Mouse (Mus musculus): ENCODE measurements around the gene Bgn. TPM values are rescaled to one million over a fixed set of nuclear protein-coding genes. Genes with fewer than 3 reads are reported as not detected.

Bgn gene
- polyA plus RNA-seq (2016; fragmentation: Nextera tagmentation; extraction: Ambion mirVana) = 18.6 and 30.3 TPM in 2 replicates

- Histone ChIP-seq H3K4me3 (peak within 1 kb of the TSS; percentile 44), H3K27ac (peak within 1 kb of the TSS; percentile 62), H3K36me3 (no peaks in the 10 kb centered on the region), H3K4me1 (no peaks in the 10 kb centered on the region), H3K9me3 (no peaks in the 10 kb centered on the region), H3K27me3 (ENCODE audit: insufficient read depth, poor library complexity, severe bottlenecking) (peaks cover 74% of the 10 kb centered on the region)
- 23% methylated on average over 10 of the region's 14 CpGs for WGBS
- DNase-seq (ENCODE audit: low spot score) = no peak
These were observed at the start of gene Bgn for GRCm38 (mm10) chrX:73483484-73483810. Gene Bgn (plus strand): TSS chrX:73483602.

GRCm38 (mm10) chrX:73435252-73435651 is 48.1 kb upstream of the Bgn start, which contains the start of gene Trex2:
Gene Trex2 (minus strand): TSS chrX:73435344.
- Histone ChIP-seq H3K9me3 (no peaks in the 10 kb centered on the region), H3K36me3 (0 out of 2 replicates have a peak, but pooled peaks cover 4% of the 10 kb centered on the region), H3K27ac (no peak within 1 kb of the TSS), H3K27me3 (ENCODE audit: insufficient read depth, poor library complexity, severe bottlenecking) (peaks cover 35% of the 10 kb centered on the region; the same call in 1 of the 2 replicates), H3K4me1 (no peaks in the 10 kb centered on the region), H3K4me3 (no peak within 1 kb of the TSS)
- no peak for DNase-seq (ENCODE audit: low spot score)
- 75% methylated on average over 11 of the region's 11 CpGs for WGBS

DNA sequence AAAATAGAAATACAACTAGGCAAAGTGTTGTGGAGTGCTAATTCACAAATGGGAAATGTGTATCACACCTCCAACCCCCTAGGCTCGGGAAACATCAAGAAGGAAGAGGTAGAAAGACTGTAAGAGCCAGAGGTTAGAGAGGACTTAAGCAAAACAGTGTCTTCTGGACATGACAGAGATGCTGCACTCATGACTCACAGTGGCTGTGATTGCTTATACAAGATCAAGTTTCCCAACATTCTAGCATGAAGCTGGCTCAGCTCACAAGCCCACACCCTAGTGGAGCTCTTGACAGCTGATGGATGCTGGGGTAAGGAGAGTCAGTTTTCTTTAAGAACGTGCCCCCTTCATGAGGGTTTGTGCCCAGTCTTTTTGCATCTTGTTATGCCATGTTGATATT is 42.0 kb upstream of the Bgn start:
- Histone ChIP-seq H3K4me3 (no peak overlapping the region), H3K27me3 (ENCODE audit: insufficient read depth, poor library complexity, severe bottlenecking) (0 out of 2 replicates have a peak, but pooled peaks cover 7% of the 10 kb centered on the region), H3K4me1 (no peaks in the 10 kb centered on the region), H3K27ac (no peak overlapping the region), H3K9me3 (no peaks in the 10 kb centered on the region), H3K36me3 (peaks cover 5% of the 10 kb centered on the region; the same call in 1 of the 2 replicates)
- 50% methylated on average over 2 of the region's 2 CpGs for WGBS
- DNase-seq (ENCODE audit: low spot score) = no peak

- H3K4me1 ChIP-seq = no peaks in the 10 kb centered on the region
- no peak for DNase-seq (ENCODE audit: low spot score)
- 17% methylated on average over 2 of the region's 2 CpGs for WGBS
- peaks cover 16% of the 10 kb centered on the region for H3K36me3 ChIP-seq
- no peak overlapping the region for H3K27ac ChIP-seq
- no peak overlapping the region for H3K4me3 ChIP-seq
- peaks cover 9% of the 10 kb centered on the region; the same call in 1 of the 2 replicates for H3K27me3 ChIP-seq (ENCODE audit: insufficient read depth, poor library complexity, severe bottlenecking)
- H3K9me3 ChIP-seq = no peaks in the 10 kb centered on the region
These were observed 31.5 kb upstream of the Bgn start for GRCm38 (mm10) chrX:73451949-73452348.

- Histone ChIP-seq H3K36me3 (no peaks in the 10 kb centered on the region), H3K9me3 (no peaks in the 10 kb centered on the region), H3K27ac (peak within 1 kb of the TSS; percentile 76), H3K4me1 (0 out of 2 replicates have a peak, but pooled peaks cover 7% of the 10 kb centered on the region), H3K27me3 (ENCODE audit: insufficient read depth, poor library complexity, severe bottlenecking) (no peaks in the 10 kb centered on the region; the same call in 1 of the 2 replicates), H3K4me3 (peak within 1 kb of the TSS; percentile 65)
- peak; percentile 97 for DNase-seq (ENCODE audit: low spot score)
- WGBS = 11% methylated on average over 26 of the region's 26 CpGs
These were observed 24.5 kb upstream of the Bgn start, which contains the start of gene Haus7 for GRCm38 (mm10) chrX:73458877-73459392. Gene Haus7 (minus strand): TSS chrX:73459044.

- Histone ChIP-seq H3K27ac (no peak overlapping the region), H3K4me3 (no peak overlapping the region), H3K27me3 (ENCODE audit: insufficient read depth, poor library complexity, severe bottlenecking) (peaks cover 3% of the 10 kb centered on the region; the same call in 1 of the 2 replicates), H3K9me3 (no peaks in the 10 kb centered on the region), H3K4me1 (0 out of 2 replicates have a peak, but pooled peaks cover 7% of the 10 kb centered on the region), H3K36me3 (no peaks in the 10 kb centered on the region)
- 73% methylated on average over 4 of the region's 4 CpGs for WGBS
- no peak for DNase-seq (ENCODE audit: low spot score)
These were observed 22.6 kb upstream of the Bgn start for GRCm38 (mm10) chrX:73460792-73461191.

DNA sequence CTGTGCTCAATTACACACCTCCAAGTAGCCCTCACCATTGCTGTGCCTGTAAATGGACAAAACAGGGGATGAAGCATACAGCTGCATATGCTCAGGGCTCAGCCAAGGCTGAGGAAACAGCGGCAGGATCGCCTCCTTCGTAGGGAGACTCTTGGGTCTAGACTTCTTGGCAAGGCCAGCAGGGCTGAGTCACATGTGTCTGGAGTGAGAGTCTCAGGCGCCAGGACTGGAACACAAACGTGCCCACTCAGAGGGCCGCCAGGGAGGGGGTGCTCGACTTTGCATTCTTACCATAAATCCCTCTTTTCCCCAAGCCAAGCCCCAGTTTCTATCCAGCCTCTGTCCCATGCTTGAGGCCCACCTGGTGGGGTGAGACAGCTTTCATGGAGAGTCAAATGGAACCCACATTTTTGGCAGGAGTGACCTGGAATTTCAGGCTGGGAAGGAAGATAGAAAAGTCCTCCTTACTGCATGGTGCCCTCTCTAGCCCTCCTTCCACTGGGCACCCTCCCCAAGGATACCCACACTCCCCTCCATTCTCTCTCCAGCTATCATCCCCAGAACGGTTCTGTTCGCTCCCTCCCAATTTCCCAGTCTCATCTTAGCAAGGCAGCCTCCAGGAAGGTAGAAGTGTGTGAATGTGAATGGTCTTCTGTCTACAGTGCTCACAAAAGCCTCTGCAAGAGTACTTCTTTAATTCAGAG is 17.8 kb upstream of the Bgn start:
- Histone ChIP-seq H3K27me3 (ENCODE audit: insufficient read depth, poor library complexity, severe bottlenecking) (peaks cover 31% of the 10 kb centered on the region), H3K27ac (no peak overlapping the region)
- no peak for DNase-seq (ENCODE audit: low spot score)

GRCm38 (mm10) chrX:73467446-73468241 is 15.8 kb upstream of the Bgn start:
- H3K4me1 ChIP-seq = no peaks in the 10 kb centered on the region
- no peak for DNase-seq (ENCODE audit: low spot score)
- peak overlapping the region; percentile 59 for H3K27ac ChIP-seq
- H3K4me3 ChIP-seq = no peak overlapping the region
- H3K36me3 ChIP-seq = no peaks in the 10 kb centered on the region
- no peaks in the 10 kb centered on the region for H3K9me3 ChIP-seq
- peaks cover 47% of the 10 kb centered on the region for H3K27me3 ChIP-seq (ENCODE audit: insufficient read depth, poor library complexity, severe bottlenecking)
- WGBS = 53% methylated on average over 5 of the region's 5 CpGs

More for the DNA sequence above, 17.8 kb upstream of the Bgn start:
- Histone ChIP-seq H3K36me3 (no peaks in the 10 kb centered on the region), H3K9me3 (no peaks in the 10 kb centered on the region), H3K4me1 (no peaks in the 10 kb centered on the region), H3K4me3 (no peak overlapping the region)
- WGBS = 68% methylated on average over 9 of the region's 9 CpGs

GRCm38 (mm10) chrX:73468330-73468729 is 15.1 kb upstream of the Bgn start:
- Histone ChIP-seq H3K9me3 (no peaks in the 10 kb centered on the region), H3K4me3 (no peak overlapping the region), H3K4me1 (no peaks in the 10 kb centered on the region), H3K27me3 (ENCODE audit: insufficient read depth, poor library complexity, severe bottlenecking) (peaks cover 49% of the 10 kb centered on the region), H3K36me3 (no peaks in the 10 kb centered on the region), H3K27ac (peak overlapping the region; percentile 59; the same call in 1 of the 2 replicates)
- WGBS = 67% methylated on average over 3 of the region's 3 CpGs
- no peak for DNase-seq (ENCODE audit: low spot score)

DNA sequence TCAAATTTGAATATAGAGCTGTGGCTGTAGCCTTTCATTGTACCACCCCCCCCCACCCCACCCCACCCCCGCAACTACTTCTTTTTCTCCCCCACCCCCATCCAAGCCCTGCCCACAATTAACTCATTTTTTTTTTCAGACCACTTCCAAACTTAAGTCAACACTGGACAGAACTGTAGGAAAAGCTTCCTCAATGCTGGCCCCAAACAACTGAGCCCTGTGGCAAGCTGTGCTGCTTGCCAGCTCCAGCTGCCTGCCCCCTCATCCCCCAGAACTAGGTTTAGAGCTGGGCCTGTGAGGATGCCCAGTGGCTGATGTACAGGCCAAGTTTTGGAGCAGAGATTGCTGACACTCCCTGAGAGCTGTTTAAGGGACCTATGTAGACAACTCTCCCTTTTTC is 14.7 kb upstream of the Bgn start:
- Histone ChIP-seq H3K27me3 (ENCODE audit: insufficient read depth, poor library complexity, severe bottlenecking) (peaks cover 49% of the 10 kb centered on the region), H3K4me1 (no peaks in the 10 kb centered on the region), H3K4me3 (no peak overlapping the region), H3K36me3 (no peaks in the 10 kb centered on the region), H3K9me3 (no peaks in the 10 kb centered on the region), H3K27ac (no peak overlapping the region)
- no CpG with 5 or more reads among the region's 1 CpGs for WGBS
- no peak for DNase-seq (ENCODE audit: low spot score)

- Histone ChIP-seq H3K4me3 (no peak overlapping the region), H3K27me3 (ENCODE audit: insufficient read depth, poor library complexity, severe bottlenecking) (peaks cover 53% of the 10 kb centered on the region), H3K27ac (no peak overlapping the region), H3K36me3 (no peaks in the 10 kb centered on the region), H3K9me3 (no peaks in the 10 kb centered on the region), H3K4me1 (peaks cover 11% of the 10 kb centered on the region)
- 74% methylated on average over 3 of the region's 3 CpGs for WGBS
- no peak for DNase-seq (ENCODE audit: low spot score)
These were observed 11.6 kb upstream of the Bgn start for GRCm38 (mm10) chrX:73471764-73472163.

- Histone ChIP-seq H3K9me3 (no peaks in the 10 kb centered on the region), H3K36me3 (no peaks in the 10 kb centered on the region), H3K4me1 (peaks cover 11% of the 10 kb centered on the region), H3K27ac (peak overlapping the region; percentile 79), H3K4me3 (no peak overlapping the region; the same call in 1 of the 2 replicates), H3K27me3 (ENCODE audit: insufficient read depth, poor library complexity, severe bottlenecking) (peaks cover 48% of the 10 kb centered on the region)
- DNase-seq (ENCODE audit: low spot score) = no peak
- WGBS = 44% methylated on average over 12 of the region's 12 CpGs
These were observed 8.8 kb upstream of the Bgn start for GRCm38 (mm10) chrX:73474340-73475165.

Measured in heart, embryonic 10.5 days (tissue).